Mouse (Mus musculus) thymus, adult 2 months (tissue): ENCODE measurements around the gene Sp140.
"Not testable (repeated sequence)": the region's sequence is repeated elsewhere in the genome, so short reads cannot be mapped to it uniquely, and the experiment has no call there.

Experiments used
- CTCF ChIP-seq: fragments of 200-500 bp; IDR thresholded peaks from 2 replicates; pipeline ENCODE4 v1.5.1; 2012; ENCODE audit warnings: mild to moderate bottlenecking, control low read depth, low read length, moderate library complexity, borderline replicate concordance; ENCODE audit not compliant: control insufficient read depth, poor library complexity, insufficient read depth; ENCODE audit errors: extremely low read depth
- POLR2A ChIP-seq: fragments of 200-500 bp; IDR thresholded peaks from 2 replicates; pipeline ENCODE4 v1.6.1; 2012; ENCODE audit warnings: mild to moderate bottlenecking, low read length, control low read depth, moderate library complexity; ENCODE audit not compliant: control insufficient read depth, poor library complexity, insufficient read depth; ENCODE audit errors: extremely low read depth

DNA sequence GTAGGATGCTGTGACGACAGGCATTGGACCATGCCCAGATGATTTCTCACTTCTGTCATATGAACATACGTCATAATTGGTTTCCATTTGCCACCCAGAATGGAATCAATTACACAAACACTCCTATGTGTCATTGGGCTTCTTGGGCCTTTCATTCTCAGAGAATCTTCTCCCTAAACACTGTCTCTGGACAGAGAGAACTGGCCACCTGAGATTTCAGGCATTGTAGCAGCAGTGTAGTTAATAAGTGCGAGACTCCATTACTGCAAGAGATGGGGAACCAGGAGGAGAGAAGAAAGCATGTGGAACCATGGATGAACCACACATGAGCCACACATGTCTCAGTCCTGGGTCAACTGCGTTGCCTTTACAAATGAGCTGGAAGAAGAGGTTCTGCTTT, 8.2 kb downstream of the Sp140 start:
- not testable (repeated sequence) for TF ChIP-seq CTCF, POLR2A
